Mouse (Mus musculus): Measurements from ENCODE around the gene Gli3. TPM values are rescaled to one million over a fixed set of nuclear protein-coding genes. Genes with fewer than 3 reads are reported as not detected.

Gene Gli3
- total RNA-seq, 2 experiments from 2014 or later, result 1.9 to 2.0 TPM

- intact Hi-C loops (cut with DNase I), result no loop called here
These were observed 24.3 kb downstream of the Gli3 start for GRCm38 (mm10) chr13:15487334-15487733.

GRCm38 (mm10) chr13:15488065-15488464 is 25.0 kb downstream of the Gli3 start:
- intact Hi-C loops (cut with DNase I), result no loop called here
- no peak for DNase-seq (ENCODE audit: low spot score)

More at GRCm38 (mm10) chr13:15487334-15487733, 24.3 kb downstream of the Gli3 start:
- DNase-seq (ENCODE audit: low spot score), result no peak

DNA sequence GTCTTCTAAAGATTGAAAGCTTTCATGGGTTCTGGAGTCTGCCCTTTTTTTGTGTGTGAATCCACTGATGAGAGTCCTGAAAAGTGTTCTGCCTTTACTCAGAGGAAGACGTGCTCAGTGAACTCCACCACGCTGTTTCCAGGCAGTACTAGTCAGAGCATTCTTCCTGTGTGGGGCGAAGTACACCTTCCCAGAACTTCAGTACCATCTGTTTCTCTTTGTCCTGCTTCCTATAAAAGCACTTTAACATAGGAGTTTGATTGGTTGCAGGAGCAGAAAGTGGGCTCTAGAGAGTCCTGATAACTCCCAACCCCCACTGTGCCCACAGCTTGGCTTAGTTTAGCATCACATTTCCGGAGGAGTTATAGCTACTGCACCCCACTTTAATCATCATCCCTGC is 32.8 kb downstream of the Gli3 start:
- intact Hi-C loops (cut with DNase I), result no loop called here
- DNase-seq (ENCODE audit: low spot score), result no peak

- DNase-seq (ENCODE audit: low spot score), result no peak
- intact Hi-C loops (cut with DNase I), result no loop called here
These were observed 35.3 kb downstream of the Gli3 start for GRCm38 (mm10) chr13:15498338-15498737.

GRCm38 (mm10) chr13:15510925-15511324 is 47.9 kb downstream of the Gli3 start:
- DNase-seq (ENCODE audit: low spot score), result no peak
- intact Hi-C loops (cut with DNase I), result no loop called here

- DNase-seq (ENCODE audit: low spot score), result no peak
- intact Hi-C loops (cut with DNase I), result no loop called here
These were observed 50.1 kb downstream of the Gli3 start for GRCm38 (mm10) chr13:15513114-15513513.

GRCm38 (mm10) chr13:15514082-15514481 is 51.0 kb downstream of the Gli3 start:
- intact Hi-C loops (cut with DNase I), result no loop called here
- DNase-seq (ENCODE audit: low spot score), result no peak

DNA sequence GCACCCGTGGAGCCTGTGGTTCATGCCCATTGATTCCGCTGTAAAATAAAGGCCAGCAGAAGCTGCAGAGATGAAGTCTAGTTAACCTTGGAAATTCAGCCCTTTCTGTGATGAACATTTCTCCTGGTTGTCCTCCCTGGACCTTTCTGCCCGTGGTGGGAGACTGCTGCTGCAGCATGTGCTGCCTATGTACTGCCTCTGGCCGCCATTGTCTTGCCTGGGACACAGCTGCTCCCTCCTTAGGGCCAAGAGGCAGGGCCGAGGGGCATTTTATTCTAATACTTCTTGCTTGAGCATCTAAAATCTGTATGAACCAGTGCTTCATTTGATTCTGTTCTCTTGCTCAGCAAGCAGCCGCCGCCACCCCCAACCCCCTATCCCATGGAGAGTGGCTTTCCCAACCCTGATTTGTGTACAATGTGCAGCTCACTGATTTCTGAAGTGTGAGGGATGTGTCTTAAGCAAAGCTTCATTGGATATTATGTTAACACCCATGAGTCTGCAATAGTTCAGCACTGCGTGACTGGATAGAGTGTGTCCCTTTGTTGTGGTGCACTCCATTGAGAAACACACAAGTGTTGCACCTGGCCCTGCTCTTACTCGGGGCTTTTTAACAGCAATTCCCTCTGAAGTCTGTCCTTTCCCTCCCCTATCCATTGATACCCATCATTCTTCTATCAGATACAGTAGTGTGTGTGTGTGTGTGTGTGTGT is 54.2 kb downstream of the Gli3 start:
- intact Hi-C loops (cut with DNase I), result no loop called here
- DNase-seq (ENCODE audit: low spot score), result no peak

GRCm38 (mm10) chr13:15520353-15520752 is 57.3 kb downstream of the Gli3 start:
- no peak for DNase-seq (ENCODE audit: low spot score)
- intact Hi-C loops (cut with DNase I), result no loop called here

DNA sequence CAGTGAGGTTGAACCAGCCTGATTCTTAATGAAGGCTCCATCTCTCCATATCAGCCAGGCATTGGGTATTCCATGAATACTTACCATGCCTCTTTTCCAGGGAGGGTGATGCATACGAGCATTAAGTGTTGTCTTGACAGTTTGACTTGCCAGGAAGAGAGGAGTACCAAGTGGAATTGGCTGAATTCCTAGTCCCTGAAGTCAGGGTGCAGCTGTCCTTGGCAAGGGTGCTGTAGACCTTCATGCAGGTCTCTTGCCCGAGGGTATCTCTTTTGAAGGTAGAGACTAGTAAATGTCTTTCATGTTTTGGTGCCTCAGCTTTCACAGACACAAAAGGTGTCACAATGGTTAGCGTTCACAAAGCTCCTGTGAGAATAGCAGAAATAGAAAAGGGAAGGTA is 59.1 kb downstream of the Gli3 start:
- intact Hi-C loops (cut with DNase I), result no loop called here
- DNase-seq (ENCODE audit: low spot score), result no peak

DNA sequence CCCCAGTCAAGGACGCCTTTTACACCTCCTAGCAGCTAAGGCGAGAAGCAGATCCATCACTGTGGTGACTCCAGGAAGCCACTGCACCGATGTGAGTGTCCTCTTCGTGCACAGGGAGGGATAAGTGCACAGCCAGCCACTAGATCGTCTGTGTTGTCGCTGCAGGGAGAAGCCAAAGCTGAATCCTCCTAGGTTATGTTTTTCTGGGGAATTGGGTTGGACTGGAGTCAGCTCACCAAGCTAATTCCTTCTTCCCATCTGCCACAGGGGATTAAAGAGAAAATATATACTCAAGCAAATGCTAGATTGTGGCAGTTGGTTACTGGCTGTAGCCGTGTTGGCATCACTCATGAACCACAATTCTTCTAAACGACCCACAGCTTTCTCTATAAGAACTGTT is 61.2 kb downstream of the Gli3 start:
- intact Hi-C loops (cut with DNase I), result no loop called here
- no peak for DNase-seq (ENCODE audit: low spot score)

DNA sequence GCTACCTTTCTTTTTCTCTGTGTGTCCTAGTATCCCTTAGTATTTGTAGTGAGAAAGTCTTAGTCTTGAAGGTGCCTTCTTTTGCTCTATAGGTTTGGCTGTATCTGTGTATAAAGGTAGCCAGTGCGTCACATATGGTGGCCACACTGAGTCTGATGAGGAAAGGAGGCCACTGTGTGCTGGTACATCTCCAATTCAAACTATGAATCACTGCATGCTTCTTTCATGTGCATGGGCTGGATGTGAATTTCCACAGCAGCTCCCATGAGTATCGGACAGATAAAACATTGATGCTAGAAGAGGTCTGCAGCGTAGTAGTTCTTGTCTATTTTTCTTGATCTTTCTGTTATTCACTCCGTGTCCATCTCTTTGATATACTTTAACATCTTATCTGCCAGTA is 63.7 kb downstream of the Gli3 start:
- intact Hi-C loops (cut with DNase I), result no loop called here
- no peak for DNase-seq (ENCODE audit: low spot score)

DNA sequence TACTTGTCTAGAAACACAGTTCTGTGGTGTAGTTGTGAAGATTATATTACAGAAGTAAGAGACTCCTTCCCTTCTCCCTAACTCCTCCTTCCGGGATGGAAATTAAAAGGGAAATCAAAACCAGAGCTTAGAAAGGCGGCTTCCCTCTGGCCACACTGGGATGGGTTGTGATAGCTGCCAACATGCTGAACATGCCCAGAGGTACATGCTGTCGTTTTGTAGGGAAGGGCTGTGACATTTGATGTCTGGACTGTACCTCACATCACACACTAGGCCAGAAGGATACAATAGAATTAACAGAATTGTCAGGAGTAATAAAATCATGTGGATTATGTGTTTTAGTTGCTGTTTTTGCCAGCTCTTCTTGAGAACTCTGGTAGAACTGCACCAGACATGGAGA is 68.5 kb downstream of the Gli3 start:
- intact Hi-C loops (cut with DNase I), result no loop called here
- no peak for DNase-seq (ENCODE audit: low spot score)

DNA sequence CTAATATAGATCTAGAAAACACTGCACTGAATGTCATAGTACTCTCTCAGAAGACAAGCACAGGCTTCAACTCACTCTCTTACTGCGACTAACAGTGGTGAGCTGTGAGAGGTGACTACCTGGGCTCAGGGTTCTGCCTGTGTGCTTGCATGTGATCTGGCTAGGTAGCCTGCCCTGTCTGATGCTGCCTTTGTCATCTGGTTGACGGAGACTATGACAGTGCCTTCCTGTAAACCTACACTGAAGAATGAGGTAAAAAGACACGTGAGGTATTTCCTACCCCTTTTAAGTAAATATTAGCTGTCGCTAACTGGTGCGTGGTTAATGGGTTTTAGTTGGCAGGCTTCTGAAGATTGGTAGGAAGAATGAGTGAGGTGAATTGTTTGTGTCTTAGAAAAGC is 74.2 kb downstream of the Gli3 start:
- intact Hi-C loops (cut with DNase I), result no loop called here
- DNase-seq (ENCODE audit: low spot score), result no peak

DNA sequence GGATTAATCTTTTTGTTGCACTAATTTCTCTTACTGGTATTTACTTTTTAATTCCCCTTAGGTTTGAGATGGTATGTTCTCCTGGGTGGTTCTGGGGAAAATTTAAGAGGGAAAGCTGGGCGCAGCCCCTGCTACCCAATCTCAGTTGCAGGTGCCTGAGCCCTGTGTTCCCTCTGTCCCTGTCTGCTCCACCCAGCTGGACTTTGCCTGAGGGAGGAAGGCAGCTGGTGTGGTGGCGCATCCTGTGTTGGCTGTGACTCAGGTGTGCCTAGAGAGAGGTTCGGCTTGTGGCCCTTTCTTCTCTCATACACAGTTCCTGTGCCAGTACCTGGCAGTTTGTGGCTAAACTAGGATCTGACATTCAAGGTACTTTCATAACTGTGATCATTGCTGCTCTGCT is 74.6 kb downstream of the Gli3 start:
- intact Hi-C loops (cut with DNase I), result no loop called here
- DNase-seq (ENCODE audit: low spot score), result no peak

GRCm38 (mm10) chr13:15538389-15538788 is 75.4 kb downstream of the Gli3 start:
- intact Hi-C loops (cut with DNase I), result no loop called here
- DNase-seq (ENCODE audit: low spot score), result no peak

DNA sequence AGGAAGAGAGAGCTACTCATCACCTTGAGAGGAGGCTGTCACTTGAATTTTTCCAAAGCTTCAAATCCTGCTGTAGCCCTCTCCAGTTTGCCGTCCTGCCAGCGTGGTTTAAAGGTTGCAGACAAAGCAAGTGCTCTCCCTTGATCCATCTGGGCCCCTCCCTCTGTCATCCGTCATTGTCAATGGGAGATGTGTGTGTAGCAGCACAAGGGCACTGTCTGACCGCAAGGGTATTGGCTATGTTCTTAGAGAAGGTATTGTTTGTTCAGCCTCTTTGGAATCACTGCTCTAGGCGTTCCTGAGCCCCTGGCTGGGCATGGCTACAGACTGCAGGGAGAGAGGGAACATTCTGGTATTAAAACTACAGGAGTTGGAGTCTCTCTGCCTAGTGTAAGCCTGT is 79.0 kb downstream of the Gli3 start:
- DNase-seq (ENCODE audit: low spot score), result no peak
- intact Hi-C loops (cut with DNase I), result no loop called here

- no peak for DNase-seq (ENCODE audit: low spot score)
- intact Hi-C loops (cut with DNase I), result no loop called here
These were observed 80.3 kb downstream of the Gli3 start for GRCm38 (mm10) chr13:15543169-15543887.

- intact Hi-C loops (cut with DNase I), result no loop called here
- DNase-seq (ENCODE audit: low spot score), result no peak
These were observed 81.0 kb downstream of the Gli3 start for GRCm38 (mm10) chr13:15543888-15544640.

- intact Hi-C loops (cut with DNase I), result no loop called here
- DNase-seq (ENCODE audit: low spot score), result no peak
These were observed 82.4 kb downstream of the Gli3 start for GRCm38 (mm10) chr13:15545346-15545896.

- intact Hi-C loops (cut with DNase I), result no loop called here
- DNase-seq (ENCODE audit: low spot score), result no peak
These were observed 83.2 kb downstream of the Gli3 start for GRCm38 (mm10) chr13:15546258-15546657.
